ENCODE assay signal across 9 mouse cellular contexts in the genomic region with DNA sequence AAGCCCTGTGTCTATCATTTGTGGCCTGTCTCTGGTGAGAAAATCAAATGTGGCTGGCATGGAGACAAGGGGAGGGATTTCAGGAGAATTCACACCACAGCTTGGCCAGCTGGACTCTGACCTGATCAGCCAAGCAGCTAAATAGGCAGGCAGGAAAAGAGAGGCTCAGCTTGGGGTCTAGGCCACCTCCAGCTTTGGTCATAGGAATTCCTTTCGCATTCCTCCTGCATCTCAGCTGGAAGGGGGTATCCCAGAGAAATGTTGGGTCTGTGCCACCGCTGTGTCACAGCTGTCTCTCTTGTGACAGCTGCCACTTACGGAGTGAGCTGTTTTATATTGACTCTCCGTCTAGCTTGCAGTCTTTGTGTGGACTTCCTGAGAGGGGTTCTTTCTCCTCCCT. TPM values are rescaled to one million over a fixed set of nuclear protein-coding genes. Genes with fewer than 3 reads are reported as not detected.
DNase-seq lines count a peak whose midpoint lies in the region; ATAC-seq and TF ChIP-seq lines count a peak whose summit lies in the region.
"Had no signal": no experiment of that assay in that cellular context is flagged by ENCODE, and none has a peak within 500 bp of the region (broad histone marks: within the 10 kb centered on the region; RNA-seq: fewer than 3 reads in every experiment).

No protein-coding gene starts in this region.

- H3K4me2 ChIP-seq in hindbrain, embryonic 15.5 days: no peak overlapping the region
- H3K4me2 ChIP-seq in midbrain, embryonic 11.5 days: no peak overlapping the region
- H3K4me2 ChIP-seq: midbrain, embryonic 12.5 days had no signal

- H3K9ac ChIP-seq in heart, adult 2 months (ENCODE audit: low read depth, low read length): no peak overlapping the region
- no peak overlapping the region for H3K9ac ChIP-seq in hindbrain, embryonic 15.5 days
- H3K9ac ChIP-seq in midbrain, embryonic 11.5 days (ENCODE audit: low read length): no peak overlapping the region
- H3K9ac ChIP-seq: midbrain, embryonic 12.5 days had no signal

- no peak for TF ChIP-seq POLR2A in heart, adult 2 months (IDR thresholded peaks at IDR 0.05; ENCODE audit: insufficient read depth, low read depth, low read length)

- WGBS in heart, adult 2 months: 48% methylated on average over 4 of the region's 4 CpGs
- 27% methylated on average over 4 of the region's 4 CpGs for WGBS in hindbrain, embryonic 15.5 days
- WGBS in midbrain, embryonic 11.5 days: 23% methylated on average over 4 of the region's 4 CpGs

- ATAC-seq in hindbrain, embryonic 15.5 days (ENCODE audit: low FRiP score, low read depth): 0 out of 2 replicates have a peak, but pooled peaks have one; percentile 32
- ATAC-seq in midbrain, embryonic 11.5 days (ENCODE audit: low FRiP score): no peak

- no peak overlapping the region for H3K27ac ChIP-seq in heart, adult 2 months
- 0 out of 2 replicates have a peak overlapping the region, but pooled peaks have one; percentile 23 for H3K27ac ChIP-seq in hindbrain, embryonic 15.5 days (replicated peaks)
- H3K27ac ChIP-seq in midbrain, embryonic 11.5 days (ENCODE audit: low read depth, low read length): no peak overlapping the region
- H3K27ac ChIP-seq: midbrain, embryonic 12.5 days had no signal

- H3K27me3 ChIP-seq in heart, adult 2 months (ENCODE audit: control insufficient read depth, insufficient read depth, low read length): no peaks in the 10 kb centered on the region
- no peaks in the 10 kb centered on the region for H3K27me3 ChIP-seq in hindbrain, embryonic 15.5 days
- no peaks in the 10 kb centered on the region for H3K27me3 ChIP-seq in midbrain, embryonic 11.5 days (ENCODE audit: control insufficient read depth, insufficient read depth, low read length)
- H3K27me3 ChIP-seq: midbrain, embryonic 12.5 days had no signal

- TF ChIP-seq CTCF in heart, adult 2 months (IDR thresholded peaks at IDR 0.05): no peak

- no peaks in the 10 kb centered on the region for H3K36me3 ChIP-seq in heart, adult 2 months (ENCODE audit: control insufficient read depth, insufficient read depth, low read length)
- H3K36me3 ChIP-seq in hindbrain, embryonic 15.5 days: no peaks in the 10 kb centered on the region
- no peaks in the 10 kb centered on the region for H3K36me3 ChIP-seq in midbrain, embryonic 11.5 days (ENCODE audit: control insufficient read depth, insufficient read depth, low read length)
- H3K36me3 ChIP-seq: midbrain, embryonic 12.5 days had no signal

- no peaks in the 10 kb centered on the region for H3K79me2 ChIP-seq in heart, adult 2 months (replicated peaks; ENCODE audit: control insufficient read depth, insufficient read depth, low read length)

- H3K4me1 ChIP-seq in heart, adult 2 months (ENCODE audit: control insufficient read depth, insufficient read depth, low read length): no peaks in the 10 kb centered on the region
- H3K4me1 ChIP-seq in hindbrain, embryonic 15.5 days (replicated peaks): peaks cover 5% of the 10 kb centered on the region
- no peaks in the 10 kb centered on the region for H3K4me1 ChIP-seq in midbrain, embryonic 11.5 days (ENCODE audit: control insufficient read depth, insufficient read depth, low read length)

- no peak overlapping the region for H3K4me3 ChIP-seq in heart, adult 2 months
- H3K4me3 ChIP-seq in hindbrain, embryonic 15.5 days: no peak overlapping the region
- no peak overlapping the region for H3K4me3 ChIP-seq in midbrain, embryonic 11.5 days (ENCODE audit: low read depth, low read length)
- H3K4me3 ChIP-seq: midbrain, embryonic 12.5 days had no signal

- no peak for TF ChIP-seq EP300 in heart, adult 2 months (IDR thresholded peaks at IDR 0.05; ENCODE audit: insufficient read depth, low read depth, low read length)

- intact Hi-C loops in heart, adult 2 months (cut with DNase I): no loop called here

- no peaks in the 10 kb centered on the region for H3K9me3 ChIP-seq in hindbrain, embryonic 15.5 days
- H3K9me3 ChIP-seq in midbrain, embryonic 11.5 days (ENCODE audit: control insufficient read depth, low read length): no peaks in the 10 kb centered on the region
- H3K9me3 ChIP-seq: midbrain, embryonic 12.5 days had no signal

- peak; percentile 16 for DNase-seq in heart, postnatal 4 days
- DNase-seq in heart, adult 2 months: no peak
- DNase-seq in cerebellum, adult 11 months: peak; percentile 89
- DNase-seq in midbrain, embryonic 11.5 days (ENCODE audit: low spot score, missing footprints): peak; percentile 82
- no peak for DNase-seq in layer of hippocampus, adult 11-12 months (ENCODE audit: low spot score)
- DNase-seq in testis, postnatal 10 days (ENCODE audit: low spot score): no peak
- DNase-seq in urinary bladder, adult 2 months (ENCODE audit: low spot score): no peak

RNA-seq across cellular contexts. Expression of gene F830045P16Rik, which starts 8.0 kb away (rescaled TPM):
- total RNA-seq in heart, postnatal 4 days (2021): not detected
- total RNA-seq in heart, adult 2 months (2021): under 1 TPM in 1 of 2 experiments, not detected in 1; 0.23 TPM
- polyA plus RNA-seq in heart, adult 2 months (2012; rRNA removed): 0.20 TPM in 1 of 2 replicates, not detected in the other
- polyA plus RNA-seq in hindbrain, embryonic 15.5 days (2015; fragmentation: Nextera tagmentation; extraction: Ambion mirVana): not detected in 2 replicates
- polyA plus RNA-seq in midbrain, embryonic 11.5 days (2014; fragmentation: Nextera tagmentation; extraction: Ambion mirVana): 0.10 TPM in 1 of 2 replicates, not detected in the other
- polyA plus RNA-seq in urinary bladder, adult 2 months (2012; rRNA removed): not detected in 2 replicates
- polyA plus RNA-seq: midbrain, embryonic 12.5 days had no signal

RNA-seq across cellular contexts. Expression of gene Sirpa, which starts 48.2 kb away (rescaled TPM):
- 10 to 100 TPM; 22.4 to 23.0 TPM for total RNA-seq in heart, postnatal 4 days (2021)
- total RNA-seq in heart, adult 2 months (2021): 10 to 100 TPM; 28.9 to 29.4 TPM
- 28.3 and 32.1 TPM in 2 replicates for polyA plus RNA-seq in heart, adult 2 months (2012; rRNA removed)
- 31.7 and 35.1 TPM in 2 replicates for polyA plus RNA-seq in hindbrain, embryonic 15.5 days (2015; fragmentation: Nextera tagmentation; extraction: Ambion mirVana)
- 16.0 and 17.9 TPM in 2 replicates for polyA plus RNA-seq in midbrain, embryonic 11.5 days (2014; fragmentation: Nextera tagmentation; extraction: Ambion mirVana)
- polyA plus RNA-seq in urinary bladder, adult 2 months (2012; rRNA removed): 38.3 and 39.3 TPM in 2 replicates

Comparison
In these comparisons a context has a peak if more than half of its experiments do, and no peak if none do; other contexts are left out.
1. DNase-seq: peak in heart, postnatal 4 days (single experiment), cerebellum, adult 11 months (single experiment) and midbrain, embryonic 11.5 days (single experiment); none in heart, adult 2 months (0 of 2), layer of hippocampus, adult 11-12 months (single experiment), testis, postnatal 10 days (single experiment) and urinary bladder, adult 2 months (single experiment).